In genomic region chr16:27349235-27349634, GRCm38 (mm10) we compare ENCODE assay signal across 17 mouse cellular contexts. TPM values are rescaled to one million over a fixed set of nuclear protein-coding genes. Genes with fewer than 3 reads are reported as not detected.
DNase-seq lines count a peak whose midpoint lies in the region; ATAC-seq lines count a peak whose summit lies in the region.
"Had no signal": no experiment of that assay in that cellular context is flagged by ENCODE, and none has a peak within 500 bp of the region (broad histone marks: within the 10 kb centered on the region; RNA-seq: fewer than 3 reads in every experiment).

No protein-coding gene starts in this region.

- peak; percentile 81 for ATAC-seq in megakaryocyte progenitor cell, adult 5-6 weeks (replicated peaks; ENCODE audit: poor library complexity)
- ATAC-seq: midbrain, embryonic 16.5 days had no signal

- intact Hi-C loops in heart, postnatal 36 days (cut with DNase I): no loop called here

- peak; percentile 7 for DNase-seq in 3134 (ENCODE audit: extremely low read depth, insufficient read length, low spot score)
- peak; percentile 75 for DNase-seq in CD4-positive helper T cell, adult 2 months (ENCODE audit: low read depth, low spot score)
- peak; percentile 31 for DNase-seq in adipocyte (ENCODE audit: low spot score)
- no peak for DNase-seq in layer of hippocampus, postnatal 10 days (ENCODE audit: low spot score in 2 of 2)
- DNase-seq in heart, postnatal 36 days: no peak
- DNase-seq in gastrocnemius, adult 18-20 months (ENCODE audit: low spot score): no peak
- DNase-seq in lung, adult 18-20 months: no peak
- DNase-seq: cerebellum, postnatal 14 days; gastrocnemius, postnatal 25 days; kidney, adult 9 months; kidney, postnatal 36 days; lung, adult 2 months had no signal

RNA-seq across cellular contexts. Expression of gene Uts2b, which starts 20.8 kb away (rescaled TPM):
- total RNA-seq in megakaryocyte progenitor cell, adult 5-6 weeks (2015): not detected in 2 replicates
- total RNA-seq in megakaryocyte progenitor cell, adult 5-6 weeks (2017): not detected in 2 replicates
- not detected for total RNA-seq in layer of hippocampus, postnatal 10 days (2021)
- under 1 TPM in 1 of 2 experiments, not detected in 1; 0.61 TPM for total RNA-seq in heart, postnatal 36 days (2021)
- not detected for total RNA-seq in gastrocnemius, adult 18-20 months (2021)
- total RNA-seq: adrenal gland, adult 18-20 months; gastrocnemius, postnatal 25 days; layer of hippocampus, postnatal 14 days; left cerebral cortex, postnatal 25 days had no signal

RNA-seq across cellular contexts. Expression of gene Ccdc50, which starts 39.4 kb away (rescaled TPM):
- total RNA-seq in megakaryocyte progenitor cell, adult 5-6 weeks (2015): 129 and 143 TPM in 2 replicates
- total RNA-seq in megakaryocyte progenitor cell, adult 5-6 weeks (2017): 77.9 and 146 TPM in 2 replicates
- 10 to 100 TPM; 81.1 to 94.3 TPM for total RNA-seq in layer of hippocampus, postnatal 10 days (2021)
- total RNA-seq in heart, postnatal 36 days (2021): 10 to 100 TPM; 36.9 to 38.6 TPM
- 100 to 1,000 TPM in 1 of 2 experiments, 10 to 100 TPM in 1; 81.2 to 104 TPM for total RNA-seq in gastrocnemius, adult 18-20 months (2021)

RNA-seq across cellular contexts. Expression of gene Ostn, which starts 41.9 kb away (rescaled TPM):
- total RNA-seq in megakaryocyte progenitor cell, adult 5-6 weeks (2015): not detected in 2 replicates
- not detected in 2 replicates for total RNA-seq in megakaryocyte progenitor cell, adult 5-6 weeks (2017)
- under 1 TPM in 1 of 2 experiments, not detected in 1; 0.25 TPM for total RNA-seq in layer of hippocampus, postnatal 10 days (2021)
- total RNA-seq in heart, postnatal 36 days (2021): not detected
- total RNA-seq in gastrocnemius, adult 18-20 months (2021): 100 to 1,000 TPM in 1 of 2 experiments, 10 to 100 TPM in 1; 45.3 to 113 TPM
- total RNA-seq: adrenal gland, adult 18-20 months; layer of hippocampus, postnatal 14 days had no signal

Comparison
In these comparisons a context has a peak if more than half of its experiments do, and no peak if none do; other contexts are left out.
1. DNase-seq: peak in 3134 (single experiment), CD4-positive helper T cell, adult 2 months (single experiment) and adipocyte (single experiment); none in layer of hippocampus, postnatal 10 days (0 of 2), heart, postnatal 36 days (0 of 2), gastrocnemius, adult 18-20 months (single experiment) and lung, adult 18-20 months (0 of 2).
2. RNA of gene Ostn, which starts 41.9 kb away (total RNA-seq): 45.3 to 113 TPM in gastrocnemius, adult 18-20 months; 0.25 TPM in layer of hippocampus, postnatal 10 days, not detected in megakaryocyte progenitor cell, adult 5-6 weeks and not detected in heart, postnatal 36 days; every median in the first group is over 10 times any median in the second.